Mouse (Mus musculus) midbrain, embryonic 14.5 days (tissue): Measurements from ENCODE around the gene Hoxc10. TPM values are rescaled to one million over a fixed set of nuclear protein-coding genes. Genes with fewer than 3 reads are reported as not detected.

Experiments used
- ATAC-seq: fragments of 200-750 bp; cut with Nextera tagmentation; 2 replicates; pipeline ENCODE4 v1.8.0; 2017; ENCODE audit warnings: moderate number of reproducible peaks, moderate library complexity; ENCODE audit not compliant: low FRiP score, low TSS enrichment
- DNase-seq: peaks from one replicate; pipeline ENCODE4 v3.0.0-alpha.2; 2015
- H3K27ac ChIP-seq: fragments of 300-500 bp; sonication (generic); replicated peaks from 2 replicates; pipeline ENCODE4 v1.5.1; 2014; ENCODE audit warnings: mild to moderate bottlenecking, low read depth, low read length, moderate library complexity
- H3K27me3 ChIP-seq: fragments of 300-500 bp; sonication (generic); 2 replicates; pipeline ENCODE4 v1.6.1; 2014; ENCODE audit warnings: low read length, control low read depth, mixed read lengths; ENCODE audit not compliant: control insufficient read depth, insufficient read depth
- H3K36me3 ChIP-seq: fragments of 300-500 bp; sonication (generic); 2 replicates; pipeline ENCODE4 v1.6.1; 2014; ENCODE audit warnings: low read length, control low read depth; ENCODE audit not compliant: control insufficient read depth, insufficient read depth
- H3K4me1 ChIP-seq: fragments of 300-500 bp; sonication (generic); 2 replicates; pipeline ENCODE4 v1.6.1; 2014; ENCODE audit warnings: mild to moderate bottlenecking, antibody characterized with exemption, low read length, control low read depth; ENCODE audit not compliant: control insufficient read depth, insufficient read depth
- H3K4me2 ChIP-seq: fragments of 300-500 bp; sonication (generic); 2 replicates; pipeline ENCODE4 v1.6.1; 2014; ENCODE audit warnings: mild to moderate bottlenecking, low read length, moderate library complexity
- H3K4me3 ChIP-seq: fragments of 300-500 bp; sonication (generic); replicated peaks from 2 replicates; pipeline ENCODE4 v1.5.1; 2014; ENCODE audit warnings: low read depth, low read length
- H3K9ac ChIP-seq: fragments of 300-500 bp; sonication (generic); replicated peaks from 2 replicates; pipeline ENCODE4 v1.6.1; 2014; ENCODE audit warnings: mild to moderate bottlenecking, low read length, moderate library complexity
- H3K9me3 ChIP-seq: fragments of 300-500 bp; sonication (generic); 2 replicates; pipeline ENCODE4 v1.6.1; 2016; ENCODE audit warnings: low read length, control low read depth, mixed read lengths; ENCODE audit not compliant: control insufficient read depth
- WGBS: fragments of 180-500 bp; shearing (Covaris S2); extraction: QIAGEN DNeasy Blood & Tissue Kit; methylation state at CpG from one replicate; pipeline ENCODE4 v1.1.7; 2014; 5-methylcytosine and 5-hydroxymethylcytosine counted together
- polyA plus RNA-seq: library from polyadenylated mRNA; unstranded; fragments of >200 nt; fragmentation: Nextera tagmentation; extraction: Ambion mirVana; gene quantifications from 2 replicates; pipeline ENCODE4 v1.2.1, GENCODE M21; 2014

Gene Hoxc10
- polyA plus RNA-seq, 1 experiment from 2014 or later = not detected

GRCm38 (mm10) chr15:102922636-102923500 lies 43.7 kb upstream of the Hoxc10 start:
- DNase-seq (no peak), ATAC-seq (no peak)
- H3K9me3 ChIP-seq = no peaks in the 10 kb centered on the region
- no peak overlapping the region for H3K4me3 ChIP-seq
- no peak overlapping the region for H3K9ac ChIP-seq
- no peak overlapping the region for H3K4me2 ChIP-seq
- H3K4me1 ChIP-seq = no peaks in the 10 kb centered on the region
- H3K27me3 ChIP-seq = peaks cover 98% of the 10 kb centered on the region
- WGBS = 7% methylated on average over 6 of the region's 6 CpGs
- no peak overlapping the region for H3K27ac ChIP-seq
- H3K36me3 ChIP-seq = no peaks in the 10 kb centered on the region

GRCm38 (mm10) chr15:102927032-102927645 lies 39.5 kb upstream of the Hoxc10 start:
- peaks cover 99% of the 10 kb centered on the region for H3K27me3 ChIP-seq
- DNase-seq = no peak
- no peak overlapping the region for H3K4me3 ChIP-seq
- H3K27ac ChIP-seq = no peak overlapping the region
- no peak overlapping the region for H3K4me2 ChIP-seq
- H3K9ac ChIP-seq = no peak overlapping the region
- no peaks in the 10 kb centered on the region for H3K36me3 ChIP-seq
- 1% methylated on average over 40 of the region's 40 CpGs for WGBS
- H3K4me1 ChIP-seq = no peaks in the 10 kb centered on the region
- no peaks in the 10 kb centered on the region for H3K9me3 ChIP-seq
- no peak for ATAC-seq

GRCm38 (mm10) chr15:102931706-102932358 lies 34.8 kb upstream of the Hoxc10 start:
- H3K4me2 ChIP-seq = no peak overlapping the region
- H3K27ac ChIP-seq = no peak overlapping the region
- no peaks in the 10 kb centered on the region for H3K9me3 ChIP-seq
- H3K4me1 ChIP-seq = no peaks in the 10 kb centered on the region
- H3K9ac ChIP-seq = no peak overlapping the region
- no peaks in the 10 kb centered on the region for H3K36me3 ChIP-seq
- ATAC-seq = no peak
- no peak overlapping the region for H3K4me3 ChIP-seq
- DNase-seq = no peak
- under 1% methylated on average over 23 of the region's 23 CpGs for WGBS
- peaks cover 100% of the 10 kb centered on the region for H3K27me3 ChIP-seq

GRCm38 (mm10) chr15:102934438-102934837 lies 32.2 kb upstream of the Hoxc10 start:
- Histone ChIP-seq H3K27me3 (peaks cover 100% of the 10 kb centered on the region), H3K36me3 (no peaks in the 10 kb centered on the region), H3K4me3 (no peak overlapping the region), H3K9me3 (no peaks in the 10 kb centered on the region), H3K9ac (no peak overlapping the region), H3K4me1 (no peaks in the 10 kb centered on the region), H3K27ac (no peak overlapping the region), H3K4me2 (no peak overlapping the region)
- WGBS = 2% methylated on average over 12 of the region's 12 CpGs
- ATAC-seq (no peak), DNase-seq (no peak)

GRCm38 (mm10) chr15:102934897-102935296 lies 31.7 kb upstream of the Hoxc10 start:
- under 1% methylated on average over 27 of the region's 27 CpGs for WGBS

GRCm38 (mm10) chr15:102936279-102936972 lies 30.2 kb upstream of the Hoxc10 start, which contains the start of gene Hoxc12:
TSS of gene Hoxc12 (plus strand) at chr15:102936757.
- H3K4me3 ChIP-seq = no peak within 1 kb of the TSS
- ATAC-seq (no peak), DNase-seq (no peak)
- no peaks in the 10 kb centered on the region for H3K9me3 ChIP-seq
- WGBS = 1% methylated on average over 31 of the region's 31 CpGs
- no peak within 1 kb of the TSS for H3K27ac ChIP-seq
- no peak within 1 kb of the TSS for H3K9ac ChIP-seq
- no peaks in the 10 kb centered on the region for H3K36me3 ChIP-seq
- H3K4me2 ChIP-seq = no peak within 1 kb of the TSS
- peaks cover 100% of the 10 kb centered on the region for H3K27me3 ChIP-seq
- no peaks in the 10 kb centered on the region for H3K4me1 ChIP-seq

More at GRCm38 (mm10) chr15:102934897-102935296, 31.7 kb upstream of the Hoxc10 start:
- Histone ChIP-seq H3K4me1 (no peaks in the 10 kb centered on the region), H3K9me3 (no peaks in the 10 kb centered on the region), H3K27ac (no peak overlapping the region), H3K4me3 (no peak overlapping the region), H3K4me2 (no peak overlapping the region), H3K9ac (no peak overlapping the region), H3K36me3 (no peaks in the 10 kb centered on the region), H3K27me3 (peaks cover 100% of the 10 kb centered on the region)
- ATAC-seq = no peak
- DNase-seq = no peak

- DNase-seq = no peak
- H3K9ac ChIP-seq = no peak overlapping the region
- WGBS = 1% methylated on average over 50 of the region's 50 CpGs
- H3K36me3 ChIP-seq = no peaks in the 10 kb centered on the region
- no peak overlapping the region for H3K4me2 ChIP-seq
- no peak for ATAC-seq
- H3K27ac ChIP-seq = no peak overlapping the region
- H3K4me3 ChIP-seq = no peak overlapping the region
- peaks cover 100% of the 10 kb centered on the region for H3K27me3 ChIP-seq
- no peaks in the 10 kb centered on the region for H3K9me3 ChIP-seq
- no peaks in the 10 kb centered on the region for H3K4me1 ChIP-seq
Observed at GRCm38 (mm10) chr15:102937036-102937666, 29.4 kb upstream of the Hoxc10 start.
